Mouse (Mus musculus): Measurements from ENCODE around the gene Elk3.

- no peak for TF ChIP-seq CTCF (IDR thresholded peaks at IDR 0.05; ENCODE audit: insufficient read depth, low read length)
- no peak for TF ChIP-seq POLR2A (IDR thresholded peaks at IDR 0.05; ENCODE audit: borderline replicate concordance, extremely low read depth, low read depth, low read length)
Measured at GRCm38 (mm10) chr10:93207176-93207575, 103.8 kb downstream of the Elk3 start.
